Mouse (Mus musculus): ENCODE data around the gene Adam12. TPM values are rescaled to one million over a fixed set of nuclear protein-coding genes. Genes with fewer than 3 reads are reported as not detected.

The Adam12 gene
- polyA plus RNA-seq, 1 experiment from 2014 or later: 2.7 TPM

- no peak overlapping the region for H3K27ac ChIP-seq (ENCODE audit: low read depth, low read length)
- no peak overlapping the region for H3K4me3 ChIP-seq (ENCODE audit: low read depth, low read length)
- H3K4me1 ChIP-seq (ENCODE audit: control insufficient read depth, insufficient read depth, low read length): no peaks in the 10 kb centered on the region
- H3K36me3 ChIP-seq (ENCODE audit: control insufficient read depth, insufficient read depth, low read length): no peaks in the 10 kb centered on the region
- ATAC-seq (ENCODE audit: low read depth): no peak
- H3K9me3 ChIP-seq (ENCODE audit: control insufficient read depth, low read length): no peaks in the 10 kb centered on the region
- WGBS: 66% methylated on average over 9 of the region's 9 CpGs
- no peaks in the 10 kb centered on the region for H3K27me3 ChIP-seq (ENCODE audit: control insufficient read depth, insufficient read depth, low read length)
- H3K9ac ChIP-seq (replicated peaks; ENCODE audit: low read depth, low read length): no peak overlapping the region
- no peak overlapping the region for H3K4me2 ChIP-seq (ENCODE audit: low read depth, low read length)
Observed at GRCm38 (mm10) chr7:134114311-134115188, 117.4 kb downstream of the Adam12 start.

GRCm38 (mm10) chr7:134113829-134114228 lies 118.1 kb downstream of the Adam12 start:
- Histone ChIP-seq H3K4me1 (ENCODE audit: control insufficient read depth, insufficient read depth, low read length) (no peaks in the 10 kb centered on the region), H3K4me2 (ENCODE audit: low read depth, low read length) (no peak overlapping the region), H3K4me3 (ENCODE audit: low read depth, low read length) (no peak overlapping the region), H3K27me3 (ENCODE audit: control insufficient read depth, insufficient read depth, low read length) (no peaks in the 10 kb centered on the region), H3K9me3 (ENCODE audit: control insufficient read depth, low read length) (no peaks in the 10 kb centered on the region), H3K27ac (ENCODE audit: low read depth, low read length) (no peak overlapping the region), H3K9ac (replicated peaks; ENCODE audit: low read depth, low read length) (no peak overlapping the region), H3K36me3 (ENCODE audit: control insufficient read depth, insufficient read depth, low read length) (no peaks in the 10 kb centered on the region)
- no peak for ATAC-seq (ENCODE audit: low read depth)
- 79% methylated on average over 6 of the region's 6 CpGs for WGBS

GRCm38 (mm10) chr7:134110116-134110515 lies 121.8 kb downstream of the Adam12 start:
- Histone ChIP-seq H3K27ac (ENCODE audit: low read depth, low read length) (no peak overlapping the region), H3K9ac (replicated peaks; ENCODE audit: low read depth, low read length) (no peak overlapping the region), H3K36me3 (ENCODE audit: control insufficient read depth, insufficient read depth, low read length) (no peaks in the 10 kb centered on the region), H3K4me1 (ENCODE audit: control insufficient read depth, insufficient read depth, low read length) (no peaks in the 10 kb centered on the region), H3K9me3 (ENCODE audit: control insufficient read depth, low read length) (no peaks in the 10 kb centered on the region), H3K27me3 (ENCODE audit: control insufficient read depth, insufficient read depth, low read length) (no peaks in the 10 kb centered on the region), H3K4me2 (ENCODE audit: low read depth, low read length) (no peak overlapping the region), H3K4me3 (ENCODE audit: low read depth, low read length) (no peak overlapping the region)
- no peak for ATAC-seq (ENCODE audit: low read depth)
- WGBS: 88% methylated on average over 1 of the region's 1 CpGs

GRCm38 (mm10) chr7:134107849-134108248 lies 124.1 kb downstream of the Adam12 start:
- H3K4me1 ChIP-seq (ENCODE audit: control insufficient read depth, insufficient read depth, low read length): no peaks in the 10 kb centered on the region
- no peaks in the 10 kb centered on the region for H3K9me3 ChIP-seq (ENCODE audit: control insufficient read depth, low read length)
- no peaks in the 10 kb centered on the region for H3K27me3 ChIP-seq (ENCODE audit: control insufficient read depth, insufficient read depth, low read length)
- no peak overlapping the region for H3K27ac ChIP-seq (ENCODE audit: low read depth, low read length)
- 71% methylated on average over 3 of the region's 3 CpGs for WGBS
- H3K4me3 ChIP-seq (ENCODE audit: low read depth, low read length): no peak overlapping the region
- no peak overlapping the region for H3K4me2 ChIP-seq (ENCODE audit: low read depth, low read length)
- H3K36me3 ChIP-seq (ENCODE audit: control insufficient read depth, insufficient read depth, low read length): no peaks in the 10 kb centered on the region
- no peak for ATAC-seq (ENCODE audit: low read depth)
- H3K9ac ChIP-seq (replicated peaks; ENCODE audit: low read depth, low read length): no peak overlapping the region

GRCm38 (mm10) chr7:134099010-134099409 lies 132.9 kb downstream of the Adam12 start:
- Histone ChIP-seq H3K4me1 (ENCODE audit: control insufficient read depth, insufficient read depth, low read length) (no peaks in the 10 kb centered on the region), H3K27ac (ENCODE audit: low read depth, low read length) (no peak overlapping the region), H3K36me3 (ENCODE audit: control insufficient read depth, insufficient read depth, low read length) (no peaks in the 10 kb centered on the region), H3K4me3 (ENCODE audit: low read depth, low read length) (no peak overlapping the region), H3K27me3 (ENCODE audit: control insufficient read depth, insufficient read depth, low read length) (no peaks in the 10 kb centered on the region), H3K9ac (replicated peaks; ENCODE audit: low read depth, low read length) (no peak overlapping the region), H3K4me2 (ENCODE audit: low read depth, low read length) (no peak overlapping the region), H3K9me3 (ENCODE audit: control insufficient read depth, low read length) (no peaks in the 10 kb centered on the region)
- no peak for ATAC-seq (ENCODE audit: low read depth)
- 60% methylated on average over 4 of the region's 4 CpGs for WGBS

- ATAC-seq (ENCODE audit: low read depth): no peak
- no peaks in the 10 kb centered on the region for H3K9me3 ChIP-seq (ENCODE audit: control insufficient read depth, low read length)
- H3K27me3 ChIP-seq (ENCODE audit: control insufficient read depth, insufficient read depth, low read length): no peaks in the 10 kb centered on the region
- no peaks in the 10 kb centered on the region for H3K4me1 ChIP-seq (ENCODE audit: control insufficient read depth, insufficient read depth, low read length)
- 99% methylated on average over 2 of the region's 2 CpGs for WGBS
- no peak overlapping the region for H3K4me2 ChIP-seq (ENCODE audit: low read depth, low read length)
- no peak overlapping the region for H3K27ac ChIP-seq (ENCODE audit: low read depth, low read length)
- no peaks in the 10 kb centered on the region for H3K36me3 ChIP-seq (ENCODE audit: control insufficient read depth, insufficient read depth, low read length)
- H3K9ac ChIP-seq (replicated peaks; ENCODE audit: low read depth, low read length): no peak overlapping the region
- no peak overlapping the region for H3K4me3 ChIP-seq (ENCODE audit: low read depth, low read length)
Observed at GRCm38 (mm10) chr7:134097861-134098260, 134.1 kb downstream of the Adam12 start.

GRCm38 (mm10) chr7:134093871-134094270 lies 138.1 kb downstream of the Adam12 start:
- Histone ChIP-seq H3K27me3 (ENCODE audit: control insufficient read depth, insufficient read depth, low read length) (no peaks in the 10 kb centered on the region), H3K36me3 (ENCODE audit: control insufficient read depth, insufficient read depth, low read length) (no peaks in the 10 kb centered on the region), H3K4me3 (ENCODE audit: low read depth, low read length) (no peak overlapping the region), H3K9ac (replicated peaks; ENCODE audit: low read depth, low read length) (no peak overlapping the region), H3K9me3 (ENCODE audit: control insufficient read depth, low read length) (no peaks in the 10 kb centered on the region), H3K4me1 (ENCODE audit: control insufficient read depth, insufficient read depth, low read length) (no peaks in the 10 kb centered on the region), H3K27ac (ENCODE audit: low read depth, low read length) (no peak overlapping the region), H3K4me2 (ENCODE audit: low read depth, low read length) (no peak overlapping the region)
- 36% methylated on average over 2 of the region's 2 CpGs for WGBS
- no peak for ATAC-seq (ENCODE audit: low read depth)

GRCm38 (mm10) chr7:134090764-134091163 lies 141.2 kb downstream of the Adam12 start:
- Histone ChIP-seq H3K27ac (ENCODE audit: low read depth, low read length) (no peak overlapping the region), H3K4me3 (ENCODE audit: low read depth, low read length) (no peak overlapping the region), H3K9ac (replicated peaks; ENCODE audit: low read depth, low read length) (no peak overlapping the region), H3K4me1 (ENCODE audit: control insufficient read depth, insufficient read depth, low read length) (no peaks in the 10 kb centered on the region), H3K4me2 (ENCODE audit: low read depth, low read length) (no peak overlapping the region), H3K27me3 (ENCODE audit: control insufficient read depth, insufficient read depth, low read length) (no peaks in the 10 kb centered on the region), H3K9me3 (ENCODE audit: control insufficient read depth, low read length) (no peaks in the 10 kb centered on the region), H3K36me3 (ENCODE audit: control insufficient read depth, insufficient read depth, low read length) (no peaks in the 10 kb centered on the region)
- WGBS: 82% methylated on average over 3 of the region's 3 CpGs
- no peak for ATAC-seq (ENCODE audit: low read depth)

GRCm38 (mm10) chr7:134090256-134090655 lies 141.7 kb downstream of the Adam12 start:
- WGBS: 96% methylated on average over 9 of the region's 9 CpGs
- no peak for ATAC-seq (ENCODE audit: low read depth)
- Histone ChIP-seq H3K36me3 (ENCODE audit: control insufficient read depth, insufficient read depth, low read length) (no peaks in the 10 kb centered on the region), H3K4me2 (ENCODE audit: low read depth, low read length) (no peak overlapping the region), H3K27ac (ENCODE audit: low read depth, low read length) (no peak overlapping the region), H3K9ac (replicated peaks; ENCODE audit: low read depth, low read length) (no peak overlapping the region), H3K4me3 (ENCODE audit: low read depth, low read length) (no peak overlapping the region), H3K4me1 (ENCODE audit: control insufficient read depth, insufficient read depth, low read length) (no peaks in the 10 kb centered on the region), H3K27me3 (ENCODE audit: control insufficient read depth, insufficient read depth, low read length) (no peaks in the 10 kb centered on the region), H3K9me3 (ENCODE audit: control insufficient read depth, low read length) (no peaks in the 10 kb centered on the region)

All from neural tube, embryonic 14.5 days (tissue).